Mouse (Mus musculus): ENCODE measurements around the gene Msl3l2. TPM values are rescaled to one million over a fixed set of nuclear protein-coding genes. Genes with fewer than 3 reads are reported as not detected.
A peak's percentile ranks its signal among the peaks of the same experiment; 100 is the strongest.

Gene Msl3l2
- 8.1 and 9.7 TPM in 2 replicates for polyA plus RNA-seq (2012; ENCODE audit: insufficient read depth, low replicate concordance)

GRCm38 (mm10) chr10:56106333-56106995 lies at the start of gene Msl3l2:
Msl3l2 (plus strand) TSS chr10:56106917.
- Histone ChIP-seq H3K9me3 (no peaks in the 10 kb centered on the region), H3K4me3 (replicated peaks) (peak within 1 kb of the TSS; percentile 89), H3K27me3 (replicated peaks) (no peaks in the 10 kb centered on the region), H3K36me3 (replicated peaks; ENCODE audit: low read length) (no peaks in the 10 kb centered on the region), H3K4me1 (no peaks in the 10 kb centered on the region)
- TF ChIP-seq FLI1 (IDR thresholded peaks at IDR 0.05; ENCODE audit: low read length) (no peak), GATA1 (IDR thresholded peaks at IDR 0.05; ENCODE audit: borderline replicate concordance, low read length) (no peak)

GRCm38 (mm10) chr10:56058979-56059422 lies 47.7 kb upstream of the Msl3l2 start:
- H3K36me3 ChIP-seq (replicated peaks; ENCODE audit: low read length): no peaks in the 10 kb centered on the region
- TF ChIP-seq FLI1 (IDR thresholded peaks at IDR 0.05; ENCODE audit: low read length): no peak
- TF ChIP-seq GATA1 (IDR thresholded peaks at IDR 0.05; ENCODE audit: borderline replicate concordance, low read length): no peak

GRCm38 (mm10) chr10:56061238-56061830 lies 45.4 kb upstream of the Msl3l2 start:
- TF ChIP-seq FLI1 (IDR thresholded peaks at IDR 0.05; ENCODE audit: low read length): no peak
- no peak for TF ChIP-seq GATA1 (IDR thresholded peaks at IDR 0.05; ENCODE audit: borderline replicate concordance, low read length)
- H3K4me3 ChIP-seq (replicated peaks): no peak overlapping the region

More at GRCm38 (mm10) chr10:56058979-56059422, 47.7 kb upstream of the Msl3l2 start:
- Histone ChIP-seq H3K4me1 (no peaks in the 10 kb centered on the region), H3K9me3 (no peaks in the 10 kb centered on the region), H3K4me3 (replicated peaks) (no peak overlapping the region), H3K27me3 (replicated peaks) (no peaks in the 10 kb centered on the region)

GRCm38 (mm10) chr10:56062746-56063145 lies 44.0 kb upstream of the Msl3l2 start:
- no peaks in the 10 kb centered on the region for H3K4me1 ChIP-seq
- no peaks in the 10 kb centered on the region for H3K27me3 ChIP-seq (replicated peaks)
- no peak for TF ChIP-seq GATA1 (IDR thresholded peaks at IDR 0.05; ENCODE audit: borderline replicate concordance, low read length)
- TF ChIP-seq FLI1 (IDR thresholded peaks at IDR 0.05; ENCODE audit: low read length): no peak
- H3K4me3 ChIP-seq (replicated peaks): no peak overlapping the region
- H3K36me3 ChIP-seq (replicated peaks; ENCODE audit: low read length): no peaks in the 10 kb centered on the region
- H3K9me3 ChIP-seq: no peaks in the 10 kb centered on the region

More at GRCm38 (mm10) chr10:56061238-56061830, 45.4 kb upstream of the Msl3l2 start:
- Histone ChIP-seq H3K36me3 (replicated peaks; ENCODE audit: low read length) (no peaks in the 10 kb centered on the region), H3K9me3 (no peaks in the 10 kb centered on the region), H3K27me3 (replicated peaks) (no peaks in the 10 kb centered on the region), H3K4me1 (no peaks in the 10 kb centered on the region)

GRCm38 (mm10) chr10:56089714-56090113 lies 17.0 kb upstream of the Msl3l2 start:
- Histone ChIP-seq H3K4me3 (replicated peaks) (no peak overlapping the region), H3K36me3 (replicated peaks; ENCODE audit: low read length) (no peaks in the 10 kb centered on the region), H3K4me1 (no peaks in the 10 kb centered on the region), H3K27me3 (replicated peaks) (no peaks in the 10 kb centered on the region), H3K9me3 (no peaks in the 10 kb centered on the region)
- TF ChIP-seq FLI1 (IDR thresholded peaks at IDR 0.05; ENCODE audit: low read length) (no peak), GATA1 (IDR thresholded peaks at IDR 0.05; ENCODE audit: borderline replicate concordance, low read length) (no peak)

- H3K27me3 ChIP-seq (replicated peaks): no peaks in the 10 kb centered on the region
- TF ChIP-seq GATA1 (IDR thresholded peaks at IDR 0.05; ENCODE audit: borderline replicate concordance, low read length) (no peak), FLI1 (IDR thresholded peaks at IDR 0.05; ENCODE audit: low read length) (no peak)
- no peaks in the 10 kb centered on the region for H3K4me1 ChIP-seq
- peak overlapping the region; percentile 1 for H3K4me3 ChIP-seq (replicated peaks)
- no peaks in the 10 kb centered on the region for H3K36me3 ChIP-seq (replicated peaks; ENCODE audit: low read length)
- H3K9me3 ChIP-seq: no peaks in the 10 kb centered on the region
Measured at GRCm38 (mm10) chr10:56094586-56094985, 12.1 kb upstream of the Msl3l2 start.

GRCm38 (mm10) chr10:56096757-56097156 lies 10.0 kb upstream of the Msl3l2 start:
- Histone ChIP-seq H3K27me3 (replicated peaks) (no peaks in the 10 kb centered on the region), H3K9me3 (no peaks in the 10 kb centered on the region), H3K4me3 (replicated peaks) (no peak overlapping the region), H3K4me1 (no peaks in the 10 kb centered on the region), H3K36me3 (replicated peaks; ENCODE audit: low read length) (no peaks in the 10 kb centered on the region)
- TF ChIP-seq FLI1 (IDR thresholded peaks at IDR 0.05; ENCODE audit: low read length) (no peak), GATA1 (IDR thresholded peaks at IDR 0.05; ENCODE audit: borderline replicate concordance, low read length) (no peak)

GRCm38 (mm10) chr10:56099126-56099525 lies 7.6 kb upstream of the Msl3l2 start:
- Histone ChIP-seq H3K36me3 (replicated peaks; ENCODE audit: low read length) (no peaks in the 10 kb centered on the region), H3K27me3 (replicated peaks) (no peaks in the 10 kb centered on the region), H3K9me3 (no peaks in the 10 kb centered on the region), H3K4me3 (replicated peaks) (no peak overlapping the region), H3K4me1 (no peaks in the 10 kb centered on the region)
- TF ChIP-seq GATA1 (IDR thresholded peaks at IDR 0.05; ENCODE audit: borderline replicate concordance, low read length) (no peak), FLI1 (IDR thresholded peaks at IDR 0.05; ENCODE audit: low read length) (no peak)

- H3K27me3 ChIP-seq (replicated peaks): no peaks in the 10 kb centered on the region
- TF ChIP-seq GATA1 (IDR thresholded peaks at IDR 0.05; ENCODE audit: borderline replicate concordance, low read length) (no peak), FLI1 (IDR thresholded peaks at IDR 0.05; ENCODE audit: low read length) (no peak)
Measured at GRCm38 (mm10) chr10:56099641-56100310, 6.9 kb upstream of the Msl3l2 start.

GRCm38 (mm10) chr10:56106996-56107334 lies 248 bp downstream of the Msl3l2 start:
- Histone ChIP-seq H3K27me3 (replicated peaks) (no peaks in the 10 kb centered on the region), H3K9me3 (no peaks in the 10 kb centered on the region), H3K4me1 (no peaks in the 10 kb centered on the region), H3K36me3 (replicated peaks; ENCODE audit: low read length) (no peaks in the 10 kb centered on the region), H3K4me3 (replicated peaks) (peak overlapping the region; percentile 89)
- TF ChIP-seq GATA1 (IDR thresholded peaks at IDR 0.05; ENCODE audit: borderline replicate concordance, low read length): no peak
- TF ChIP-seq FLI1 (IDR thresholded peaks at IDR 0.05; ENCODE audit: low read length): no peak

More at GRCm38 (mm10) chr10:56099641-56100310, 6.9 kb upstream of the Msl3l2 start:
- Histone ChIP-seq H3K4me3 (replicated peaks) (no peak overlapping the region), H3K36me3 (replicated peaks; ENCODE audit: low read length) (no peaks in the 10 kb centered on the region), H3K9me3 (no peaks in the 10 kb centered on the region), H3K4me1 (no peaks in the 10 kb centered on the region)

Data from megakaryocyte, embryonic 14.5 days (primary cell).